Mouse (Mus musculus): ENCODE measurements at regions not wholly inside any gene's neighbourhood (a gene's known extent, or its start where the extent isn't known, plus 50 kb on each side); places are given as distances from the start of the nearest gene placed in this dataset.
"Not testable (repeated sequence)": the region's sequence is repeated elsewhere in the genome, so short reads cannot be mapped to it uniquely, and the experiment has no call there.

- H3K4me3 ChIP-seq: no peak overlapping the region
- no peaks in the 10 kb centered on the region for H3K4me1 ChIP-seq
- WGBS: 49% methylated on average over 4 of the region's 4 CpGs
- H3K36me3 ChIP-seq (replicated peaks): no peaks in the 10 kb centered on the region
- H3K9me3 ChIP-seq: no peaks in the 10 kb centered on the region
- H3K9ac ChIP-seq: no peak overlapping the region
- H3K27me3 ChIP-seq (replicated peaks): no peaks in the 10 kb centered on the region
- no peak for ATAC-seq (replicated peaks)
- H3K4me2 ChIP-seq: no peak overlapping the region
- H3K27ac ChIP-seq: no peak overlapping the region
Observed at GRCm38 (mm10) chr6:66414822-66415221, 120.4 kb upstream of the Mad2l1 start.

GRCm38 (mm10) chr6:66419452-66420041, 115.6 kb upstream of the Mad2l1 start:
- WGBS: 36% methylated on average over 7 of the region's 7 CpGs
- H3K4me1 ChIP-seq: no peaks in the 10 kb centered on the region
- no peak overlapping the region for H3K4me2 ChIP-seq
- no peak overlapping the region for H3K4me3 ChIP-seq
- H3K36me3 ChIP-seq (replicated peaks): no peaks in the 10 kb centered on the region
- no peak for ATAC-seq (replicated peaks)
- H3K27ac ChIP-seq: no peak overlapping the region
- H3K9me3 ChIP-seq: no peaks in the 10 kb centered on the region
- H3K9ac ChIP-seq: no peak overlapping the region
- no peaks in the 10 kb centered on the region for H3K27me3 ChIP-seq (replicated peaks)

- H3K4me2 ChIP-seq: no peak overlapping the region
- no peaks in the 10 kb centered on the region for H3K36me3 ChIP-seq (replicated peaks)
- ATAC-seq (replicated peaks): no peak
- no peaks in the 10 kb centered on the region for H3K27me3 ChIP-seq (replicated peaks)
- no peak overlapping the region for H3K27ac ChIP-seq
- H3K4me1 ChIP-seq: no peaks in the 10 kb centered on the region
- WGBS: 80% methylated on average over 4 of the region's 4 CpGs
- no peak overlapping the region for H3K9ac ChIP-seq
- H3K9me3 ChIP-seq: no peaks in the 10 kb centered on the region
- H3K4me3 ChIP-seq: no peak overlapping the region
Observed at GRCm38 (mm10) chr6:66428370-66428769, 106.8 kb upstream of the Mad2l1 start.

- not testable (repeated sequence) for H3K27me3 ChIP-seq (replicated peaks); H3K36me3 ChIP-seq (replicated peaks); H3K4me2 ChIP-seq; H3K4me3 ChIP-seq; H3K9me3 ChIP-seq; ATAC-seq (replicated peaks); H3K4me1 ChIP-seq; H3K27ac ChIP-seq; H3K9ac ChIP-seq
Observed at GRCm38 (mm10) chr6:66450408-66450807, 84.8 kb upstream of the Mad2l1 start.

GRCm38 (mm10) chr6:66458172-66458571, 77.0 kb upstream of the Mad2l1 start:
- no peak overlapping the region for H3K27ac ChIP-seq
- no peak overlapping the region for H3K4me3 ChIP-seq
- no peak for ATAC-seq (replicated peaks)
- 0 out of 2 replicates have a peak, but pooled peaks cover 2% of the 10 kb centered on the region for H3K4me1 ChIP-seq
- no peak overlapping the region for H3K9ac ChIP-seq
- no peak overlapping the region for H3K4me2 ChIP-seq
- WGBS: 25% methylated on average over 3 of the region's 3 CpGs
- no peaks in the 10 kb centered on the region for H3K27me3 ChIP-seq (replicated peaks)
- H3K9me3 ChIP-seq: no peaks in the 10 kb centered on the region
- H3K36me3 ChIP-seq (replicated peaks): no peaks in the 10 kb centered on the region

GRCm38 (mm10) chr6:66464540-66464939, 70.7 kb upstream of the Mad2l1 start:
- H3K27me3 ChIP-seq (replicated peaks): no peaks in the 10 kb centered on the region
- H3K27ac ChIP-seq: no peak overlapping the region
- no peak for ATAC-seq (replicated peaks)
- H3K36me3 ChIP-seq (replicated peaks): no peaks in the 10 kb centered on the region
- H3K9me3 ChIP-seq: no peaks in the 10 kb centered on the region
- 14% methylated on average over 4 of the region's 5 CpGs for WGBS
- H3K4me2 ChIP-seq: no peak overlapping the region
- H3K4me1 ChIP-seq: no peaks in the 10 kb centered on the region
- H3K4me3 ChIP-seq: no peak overlapping the region
- no peak overlapping the region for H3K9ac ChIP-seq

- H3K9me3 ChIP-seq: no peaks in the 10 kb centered on the region
- no peak overlapping the region for H3K4me2 ChIP-seq
- ATAC-seq (replicated peaks): no peak
- no peak overlapping the region for H3K27ac ChIP-seq
- no peak overlapping the region for H3K4me3 ChIP-seq
- no peaks in the 10 kb centered on the region for H3K27me3 ChIP-seq (replicated peaks)
- H3K4me1 ChIP-seq: no peaks in the 10 kb centered on the region
- H3K9ac ChIP-seq: no peak overlapping the region
- 55% methylated on average over 11 of the region's 11 CpGs for WGBS
- H3K36me3 ChIP-seq (replicated peaks): no peaks in the 10 kb centered on the region
Observed at GRCm38 (mm10) chr6:66465137-66465853, 69.9 kb upstream of the Mad2l1 start.

GRCm38 (mm10) chr6:66466757-66467156, 68.4 kb upstream of the Mad2l1 start:
- H3K9me3 ChIP-seq: no peaks in the 10 kb centered on the region
- H3K27ac ChIP-seq: no peak overlapping the region
- no peaks in the 10 kb centered on the region for H3K4me1 ChIP-seq
- 37% methylated on average over 3 of the region's 3 CpGs for WGBS
- H3K36me3 ChIP-seq (replicated peaks): no peaks in the 10 kb centered on the region
- H3K4me2 ChIP-seq: no peak overlapping the region
- no peak for ATAC-seq (replicated peaks)
- H3K27me3 ChIP-seq (replicated peaks): no peaks in the 10 kb centered on the region
- H3K4me3 ChIP-seq: no peak overlapping the region
- H3K9ac ChIP-seq: no peak overlapping the region

- Histone ChIP-seq H3K4me3 (no peak overlapping the region), H3K27me3 (replicated peaks) (no peaks in the 10 kb centered on the region), H3K9ac (no peak overlapping the region), H3K4me1 (no peaks in the 10 kb centered on the region), H3K27ac (no peak overlapping the region), H3K36me3 (replicated peaks) (no peaks in the 10 kb centered on the region), H3K9me3 (no peaks in the 10 kb centered on the region), H3K4me2 (no peak overlapping the region)
- 87% methylated on average over 4 of the region's 4 CpGs for WGBS
- ATAC-seq (replicated peaks): no peak
Observed at GRCm38 (mm10) chr6:66470627-66471249, 64.5 kb upstream of the Mad2l1 start.

- H3K36me3 ChIP-seq (replicated peaks): no peaks in the 10 kb centered on the region
- 78% methylated on average over 3 of the region's 3 CpGs for WGBS
- no peaks in the 10 kb centered on the region for H3K9me3 ChIP-seq
- H3K4me1 ChIP-seq: no peaks in the 10 kb centered on the region
- H3K9ac ChIP-seq: no peak overlapping the region
- ATAC-seq (replicated peaks): no peak
- H3K27ac ChIP-seq: no peak overlapping the region
- H3K27me3 ChIP-seq (replicated peaks): no peaks in the 10 kb centered on the region
- H3K4me2 ChIP-seq: no peak overlapping the region
- H3K4me3 ChIP-seq: no peak overlapping the region
Observed at GRCm38 (mm10) chr6:66471786-66472185, 63.4 kb upstream of the Mad2l1 start.

- WGBS: 85% methylated on average over 4 of the region's 4 CpGs
- no peak for ATAC-seq (replicated peaks)
Observed at GRCm38 (mm10) chr6:66472697-66473096, 62.5 kb upstream of the Mad2l1 start.

GRCm38 (mm10) chr6:66477575-66477974, 57.6 kb upstream of the Mad2l1 start:
- Histone ChIP-seq H3K4me2 (no peak overlapping the region), H3K36me3 (replicated peaks) (no peaks in the 10 kb centered on the region), H3K9ac (no peak overlapping the region), H3K27ac (no peak overlapping the region), H3K27me3 (replicated peaks) (no peaks in the 10 kb centered on the region), H3K9me3 (no peaks in the 10 kb centered on the region), H3K4me3 (no peak overlapping the region), H3K4me1 (no peaks in the 10 kb centered on the region)
- 59% methylated on average over 5 of the region's 5 CpGs for WGBS
- no peak for ATAC-seq (replicated peaks)

More at GRCm38 (mm10) chr6:66472697-66473096, 62.5 kb upstream of the Mad2l1 start:
- H3K27ac ChIP-seq: no peak overlapping the region
- H3K4me3 ChIP-seq: no peak overlapping the region
- no peaks in the 10 kb centered on the region for H3K36me3 ChIP-seq (replicated peaks)
- no peak overlapping the region for H3K4me2 ChIP-seq
- no peak overlapping the region for H3K9ac ChIP-seq
- H3K27me3 ChIP-seq (replicated peaks): no peaks in the 10 kb centered on the region
- H3K9me3 ChIP-seq: no peaks in the 10 kb centered on the region
- no peaks in the 10 kb centered on the region for H3K4me1 ChIP-seq

Data from midbrain, embryonic 15.5 days (tissue).